Mouse (Mus musculus) G1E-ER4 (cell line): ENCODE data around the gene Foxb1. TPM values are rescaled to one million over a fixed set of nuclear protein-coding genes. Genes with fewer than 3 reads are reported as not detected.

ENCODE experiments used
- GATA1 ChIP-seq: IDR thresholded peaks from one replicate; pipeline ENCODE4 v1.8.0; 2012; ENCODE audit warnings: low read length, inconsistent platforms
- polyA plus RNA-seq: library from polyadenylated mRNA; stranded (reverse); fragments of >175 nt; gene quantifications from 2 replicates; pipeline ENCODE4 v1.2.3, GENCODE M21; 2012

The Foxb1 gene
- polyA plus RNA-seq, 1 experiment = not detected

GRCm38 (mm10) chr9:69761569-69761968 is 829 bp upstream of the Foxb1 start:
- TF ChIP-seq GATA1 = no peak

GRCm38 (mm10) chr9:69759721-69760221 is 969 bp downstream of the Foxb1 start:
- no peak for TF ChIP-seq GATA1

GRCm38 (mm10) chr9:69758946-69759615 is 1.7 kb downstream of the Foxb1 start:
- no peak for TF ChIP-seq GATA1

GRCm38 (mm10) chr9:69758506-69758905 is 2.2 kb downstream of the Foxb1 start:
- no peak for TF ChIP-seq GATA1

- no peak for TF ChIP-seq GATA1
These were observed 3.5 kb downstream of the Foxb1 start for GRCm38 (mm10) chr9:69757254-69757653.

- TF ChIP-seq GATA1 = no peak
These were observed 4.3 kb downstream of the Foxb1 start for GRCm38 (mm10) chr9:69756456-69756855.

GRCm38 (mm10) chr9:69756041-69756440 is 4.7 kb downstream of the Foxb1 start:
- TF ChIP-seq GATA1 = no peak

GRCm38 (mm10) chr9:69755157-69755556 is 5.6 kb downstream of the Foxb1 start:
- no peak for TF ChIP-seq GATA1

- TF ChIP-seq GATA1 = no peak
These were observed 6.0 kb downstream of the Foxb1 start for GRCm38 (mm10) chr9:69754712-69755111.

- TF ChIP-seq GATA1 = no peak
These were observed 6.4 kb downstream of the Foxb1 start for GRCm38 (mm10) chr9:69754291-69754690.

GRCm38 (mm10) chr9:69747971-69748370 is 12.8 kb downstream of the Foxb1 start:
- TF ChIP-seq GATA1 = no peak

GRCm38 (mm10) chr9:69728736-69729135 is 32.0 kb downstream of the Foxb1 start:
- no peak for TF ChIP-seq GATA1

GRCm38 (mm10) chr9:69718431-69718830 is 42.3 kb downstream of the Foxb1 start:
- no peak for TF ChIP-seq GATA1

GRCm38 (mm10) chr9:69716364-69716763 is 44.4 kb downstream of the Foxb1 start:
- TF ChIP-seq GATA1 = no peak

- no peak for TF ChIP-seq GATA1
These were observed 45.3 kb downstream of the Foxb1 start for GRCm38 (mm10) chr9:69715445-69715844.

- no peak for TF ChIP-seq GATA1
These were observed 46.4 kb downstream of the Foxb1 start for GRCm38 (mm10) chr9:69714346-69714745.

GRCm38 (mm10) chr9:69713577-69714327 is 47.0 kb downstream of the Foxb1 start:
- no peak for TF ChIP-seq GATA1
